Mouse (Mus musculus) E14TG2a.4 (cell line): ENCODE data around the gene Fyco1.

ENCODE experiments used
- CTCF ChIP-seq: conservative IDR thresholded peaks from 2 replicates; pipeline ENCODE4 v1.5.1; 2014; ENCODE audit warnings: low read length
- NANOG ChIP-seq: IDR thresholded peaks from 2 replicates; pipeline ENCODE4 v1.6.1; 2014; ENCODE audit warnings: borderline replicate concordance, low read length, mixed read lengths
- POU5F1 ChIP-seq: IDR thresholded peaks from 2 replicates; pipeline ENCODE4 v1.6.1; 2014; ENCODE audit warnings: low read length, borderline replicate concordance

GRCm38 (mm10) chr9:123808583-123808982 lies 43.1 kb downstream of the Fyco1 start:
- TF ChIP-seq CTCF (no peak), NANOG (no peak), POU5F1 (no peak)
